Mouse (Mus musculus) CD4-positive, CD25-positive, alpha-beta regulatory T cell, adult 2 months (primary cell): ENCODE measurements around the gene Rnf126.

ENCODE experiments used
- DNase-seq: peaks from one replicate; pipeline ENCODE4 v3.0.0-alpha.2; 2012; ENCODE audit warnings: low read depth, low spot score

The Rnf126 gene

DNA sequence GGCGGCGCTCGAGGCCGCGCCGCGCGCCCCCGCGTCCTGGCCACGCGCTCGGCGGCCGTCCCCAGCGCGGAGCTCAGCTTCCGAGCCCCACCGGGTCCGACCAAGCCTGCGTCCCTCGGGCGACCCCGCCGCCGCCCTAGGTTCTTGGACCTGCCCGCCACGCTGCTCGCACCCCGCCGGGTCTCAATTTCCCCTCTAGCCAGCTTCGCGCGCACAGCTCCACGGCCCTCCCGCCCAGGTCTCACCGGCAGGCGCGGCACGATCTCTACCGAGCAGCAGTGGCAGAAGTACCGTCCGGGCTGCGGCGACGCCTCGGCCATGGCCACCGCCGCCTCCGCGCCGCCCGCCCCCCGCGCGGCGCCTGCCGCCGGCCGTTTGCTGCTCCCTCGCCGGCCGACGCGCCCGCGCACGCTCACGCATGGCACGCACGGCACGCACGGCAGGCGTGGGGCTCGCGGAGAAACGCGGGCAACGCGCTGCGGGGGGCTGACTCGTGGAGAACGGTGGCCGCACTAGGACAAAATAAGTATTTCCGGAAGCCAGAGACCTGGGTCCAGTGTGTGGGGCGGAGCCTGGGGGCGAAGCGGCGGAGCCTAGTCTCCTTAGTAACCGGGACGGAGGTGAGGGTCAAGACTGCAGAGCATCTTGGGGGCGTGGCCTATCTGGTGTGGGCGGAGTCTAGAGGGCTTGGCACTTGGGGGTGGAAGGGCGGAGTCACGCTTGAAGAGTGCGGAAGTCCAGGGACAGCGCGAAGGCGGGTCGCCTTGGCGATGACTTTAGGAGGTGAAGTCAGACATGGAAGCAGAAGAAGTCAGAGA is at the start of gene Rnf126:
TSS of gene Rnf126 (minus strand) at position 445 of the 818 bp plus-strand sequence.
- peak; percentile 99 for DNase-seq

DNA sequence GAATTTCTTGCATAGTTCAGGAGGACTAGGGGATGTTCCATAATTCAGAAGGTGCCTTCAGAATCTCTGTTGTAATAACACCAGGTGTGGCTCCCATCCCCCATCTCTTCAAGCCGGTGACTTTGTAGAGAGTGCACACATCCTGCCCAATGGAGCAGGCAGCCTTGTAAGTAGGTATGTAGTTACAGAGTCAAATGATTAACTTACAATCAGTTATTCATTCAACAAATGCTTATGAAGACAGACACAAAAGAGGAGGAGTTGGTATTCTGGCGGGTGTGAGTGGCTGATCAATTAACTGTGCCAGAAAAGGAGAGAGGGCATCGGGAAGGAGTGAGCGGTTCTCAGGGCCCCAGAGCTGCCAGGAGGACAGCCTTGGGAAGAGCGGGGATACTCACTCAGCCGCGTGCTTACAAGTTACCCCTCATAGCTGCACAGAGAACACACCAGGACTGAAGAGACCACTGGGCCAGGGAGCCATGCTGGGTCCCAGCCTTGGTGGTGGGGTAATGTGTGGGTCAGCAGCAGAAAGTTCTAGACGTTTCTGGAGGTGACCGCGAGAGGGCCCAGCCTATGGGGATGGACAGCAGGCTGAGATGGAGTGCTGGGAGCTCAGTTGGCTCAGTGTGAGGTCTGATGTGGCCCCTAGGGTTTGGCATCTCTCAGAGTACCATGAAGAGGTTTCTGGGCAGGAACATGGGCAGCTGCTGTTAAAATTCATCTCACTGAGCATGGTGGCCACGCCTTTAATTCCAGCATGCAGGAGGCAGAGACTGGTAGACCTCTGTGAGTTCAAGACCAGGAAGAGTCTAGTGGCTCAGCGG is 49.1 kb upstream of the Rnf126 start:
- no peak for DNase-seq

DNA sequence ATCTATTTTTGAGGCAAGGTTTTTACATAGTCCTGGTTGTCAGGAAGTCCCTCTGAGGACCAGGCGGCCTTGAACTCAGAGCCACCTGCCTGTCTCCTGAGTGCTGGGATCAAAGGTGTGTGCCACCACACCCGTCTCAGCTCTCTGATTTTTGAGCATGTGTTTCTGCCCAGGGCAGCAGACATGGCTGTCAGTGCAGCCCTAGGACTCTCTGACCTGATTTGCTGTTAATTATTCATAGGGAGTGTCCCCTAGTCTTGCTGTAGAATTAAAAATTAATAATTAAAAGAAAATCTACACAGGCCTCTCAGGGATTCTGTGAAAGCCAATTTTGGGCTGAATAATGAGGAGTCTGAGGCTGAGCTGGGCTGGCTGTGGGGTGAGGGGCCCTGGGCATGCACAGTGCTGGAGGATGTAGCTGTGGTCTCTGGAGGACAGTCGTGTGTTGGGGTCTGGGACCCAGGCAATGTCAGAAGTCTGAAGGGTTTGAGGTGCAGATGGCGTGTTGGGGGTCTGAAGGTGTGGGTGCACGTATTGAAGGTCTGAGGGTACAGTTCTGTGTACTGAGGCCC is 47.6 kb upstream of the Rnf126 start:
- DNase-seq = no peak

DNA sequence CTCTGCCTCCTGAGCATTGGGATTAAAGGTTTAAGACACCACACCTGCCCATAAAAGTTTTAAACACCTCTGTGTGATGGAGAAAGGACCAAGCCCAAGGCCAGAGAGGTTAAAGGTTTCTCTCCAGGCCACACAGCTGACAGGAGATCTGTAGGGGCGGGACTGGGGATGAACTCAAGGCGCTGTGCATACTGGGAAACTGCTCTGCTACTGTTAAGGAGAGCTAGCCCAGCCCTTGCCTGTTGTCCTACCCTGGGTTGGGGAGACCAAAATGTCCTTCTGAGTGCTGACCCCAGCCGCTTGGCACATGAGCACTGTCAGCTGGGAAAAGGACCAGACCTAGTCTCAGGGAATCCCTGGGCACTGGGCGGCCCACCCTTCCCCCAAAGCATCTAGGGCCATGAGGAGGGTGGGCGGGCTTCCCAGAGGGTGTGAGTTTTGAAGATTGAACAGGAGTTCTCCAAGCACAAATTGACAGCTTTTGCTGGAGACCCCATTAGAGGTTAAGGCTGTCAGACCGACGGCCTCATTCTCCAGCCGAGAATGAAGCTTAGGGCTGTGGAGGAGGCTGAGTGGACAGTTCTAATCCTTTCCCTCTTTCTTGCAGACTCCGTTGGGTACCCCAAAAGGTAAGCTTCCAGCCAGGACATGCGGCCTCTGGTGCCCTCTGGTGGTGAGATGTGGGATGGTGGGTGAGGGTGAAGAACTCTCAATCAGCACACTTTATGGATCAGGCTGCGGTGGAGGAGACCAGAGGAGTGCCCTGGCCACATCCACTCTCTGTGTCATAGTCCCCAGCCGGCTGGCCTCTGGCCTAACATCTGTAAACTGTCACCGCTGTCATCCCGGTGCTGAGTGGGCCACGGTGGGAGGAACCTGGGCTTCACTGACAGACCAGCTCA is 45.2 kb upstream of the Rnf126 start:
- peak; percentile 85 for DNase-seq

DNA sequence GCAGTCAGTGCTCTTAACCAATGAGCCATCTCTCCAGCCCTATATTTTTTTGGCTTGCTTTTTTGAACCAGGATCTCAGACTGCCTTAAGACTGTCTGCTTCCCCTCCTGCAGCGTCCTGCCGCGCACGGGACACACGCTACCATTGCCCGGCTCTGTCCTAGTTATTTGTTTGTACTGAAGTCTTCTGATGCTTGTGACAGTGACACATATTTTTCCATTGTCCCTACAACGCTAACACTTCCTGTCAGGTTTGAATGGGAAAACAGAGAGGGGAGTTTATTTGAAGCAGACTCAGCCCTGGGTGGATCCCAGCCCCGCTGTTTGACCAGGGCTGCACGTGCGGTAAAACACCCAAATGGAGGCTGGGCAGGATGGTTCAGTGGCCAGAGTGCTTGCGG is 42.0 kb upstream of the Rnf126 start:
- no peak for DNase-seq

DNA sequence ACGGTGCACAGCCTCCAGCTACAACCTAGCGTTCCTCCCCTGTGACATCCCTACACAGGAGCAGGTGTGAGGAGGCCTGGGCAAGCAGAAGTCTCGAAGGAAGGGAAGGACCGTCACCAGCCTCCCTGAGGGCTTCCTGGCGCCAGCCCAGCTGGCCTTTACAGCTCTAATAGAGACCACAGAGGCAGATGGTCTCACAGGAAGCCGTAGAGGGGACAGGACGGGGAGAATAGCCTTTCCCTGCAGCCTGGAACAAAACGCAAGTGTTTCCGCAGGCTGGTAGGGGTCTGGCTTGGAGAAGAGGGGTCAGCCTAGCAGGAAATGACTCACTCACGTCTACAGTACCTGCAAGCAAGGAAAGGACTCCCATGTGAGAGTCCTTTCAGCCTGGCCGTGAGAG is 41.1 kb upstream of the Rnf126 start:
- DNase-seq = no peak

DNA sequence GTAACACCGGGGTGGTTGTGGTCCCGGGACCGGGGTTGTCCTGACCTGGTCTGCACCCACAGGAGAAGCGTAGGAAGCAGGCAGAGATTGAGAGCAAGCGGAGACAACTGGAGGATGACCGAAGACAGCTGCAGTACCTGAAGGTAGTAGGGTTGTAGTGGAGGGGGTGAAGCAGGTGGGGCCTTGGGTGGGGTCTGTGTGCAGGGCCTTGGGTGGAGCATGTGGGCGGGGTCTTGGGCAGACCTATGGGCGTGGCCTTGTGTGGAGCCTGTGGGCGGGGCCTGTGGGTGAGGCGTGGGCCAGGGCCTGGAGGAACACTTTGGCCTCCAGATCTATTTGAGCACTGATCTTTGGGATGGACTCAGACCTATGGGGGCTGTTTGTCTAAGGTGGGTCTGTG is 40.2 kb upstream of the Rnf126 start:
- DNase-seq = no peak

DNA sequence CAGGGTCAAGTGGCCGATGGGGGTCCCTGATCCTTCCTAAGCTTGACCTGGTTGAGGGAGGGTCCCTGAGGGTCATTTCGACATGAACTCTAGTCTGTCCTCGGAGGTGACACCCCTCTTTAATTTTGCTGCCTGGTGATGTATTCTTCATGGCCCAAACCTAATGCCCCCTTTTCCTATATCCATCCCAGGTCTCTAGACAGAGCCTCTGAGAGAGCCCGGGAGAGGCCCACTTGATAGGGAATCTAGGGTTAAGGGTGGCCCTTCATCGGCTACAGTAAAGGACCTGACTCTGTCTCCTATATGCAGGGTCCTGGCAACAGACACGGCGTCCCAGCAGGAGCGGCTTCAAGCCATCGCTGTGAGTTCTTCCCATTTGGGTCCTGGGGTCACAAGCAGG is 39.6 kb upstream of the Rnf126 start:
- DNase-seq = no peak

DNA sequence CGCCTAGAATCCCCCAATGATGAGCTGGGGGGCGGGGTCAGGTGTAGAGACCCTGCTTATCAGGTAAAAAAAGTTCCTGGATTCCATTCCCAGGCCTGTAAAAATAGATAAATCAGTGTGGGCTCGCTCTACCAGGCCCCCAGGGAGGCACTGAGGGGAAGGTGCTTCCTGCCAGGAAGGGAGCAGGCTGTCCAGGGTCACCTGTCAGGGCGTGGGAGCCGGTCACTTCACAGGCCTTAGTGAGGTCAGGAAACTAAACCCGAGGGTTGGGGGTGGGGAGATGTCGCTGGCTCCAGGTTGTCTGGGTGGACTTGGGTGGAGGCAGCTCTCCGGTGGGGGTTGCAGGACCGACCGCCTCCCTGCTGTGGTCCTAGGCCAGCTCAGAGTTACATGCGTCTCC is 38.9 kb upstream of the Rnf126 start:
- no peak for DNase-seq

DNA sequence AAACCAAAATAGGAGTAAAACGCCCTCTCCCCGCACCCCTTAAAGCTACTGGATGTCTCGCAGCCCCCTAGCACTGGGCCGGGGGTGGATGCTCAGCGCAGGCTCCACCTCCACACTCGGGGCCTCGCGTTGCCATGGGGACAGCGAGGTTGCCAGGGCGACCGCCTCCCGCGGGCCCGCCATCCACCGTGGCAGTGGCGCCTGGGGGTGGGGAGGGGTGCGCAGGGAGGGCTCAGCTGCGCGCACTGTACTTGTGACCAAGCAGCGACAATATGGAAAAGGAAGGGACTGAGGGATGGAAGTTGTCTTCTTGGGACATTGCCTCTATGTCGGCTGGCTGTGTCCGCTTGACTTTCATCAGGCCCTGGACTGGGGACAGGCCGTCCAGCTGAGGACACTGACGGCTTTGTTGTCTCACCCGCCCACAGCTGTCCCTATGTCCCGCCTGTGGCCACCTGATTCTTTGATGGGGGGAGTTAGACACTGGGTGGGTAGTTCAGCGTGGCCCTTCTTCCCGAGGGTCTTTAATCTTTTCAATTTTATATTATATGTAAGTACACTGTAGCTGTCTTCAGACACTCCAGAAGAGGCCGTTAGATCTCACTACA is 37.1 kb upstream of the Rnf126 start:
- no peak for DNase-seq

DNA sequence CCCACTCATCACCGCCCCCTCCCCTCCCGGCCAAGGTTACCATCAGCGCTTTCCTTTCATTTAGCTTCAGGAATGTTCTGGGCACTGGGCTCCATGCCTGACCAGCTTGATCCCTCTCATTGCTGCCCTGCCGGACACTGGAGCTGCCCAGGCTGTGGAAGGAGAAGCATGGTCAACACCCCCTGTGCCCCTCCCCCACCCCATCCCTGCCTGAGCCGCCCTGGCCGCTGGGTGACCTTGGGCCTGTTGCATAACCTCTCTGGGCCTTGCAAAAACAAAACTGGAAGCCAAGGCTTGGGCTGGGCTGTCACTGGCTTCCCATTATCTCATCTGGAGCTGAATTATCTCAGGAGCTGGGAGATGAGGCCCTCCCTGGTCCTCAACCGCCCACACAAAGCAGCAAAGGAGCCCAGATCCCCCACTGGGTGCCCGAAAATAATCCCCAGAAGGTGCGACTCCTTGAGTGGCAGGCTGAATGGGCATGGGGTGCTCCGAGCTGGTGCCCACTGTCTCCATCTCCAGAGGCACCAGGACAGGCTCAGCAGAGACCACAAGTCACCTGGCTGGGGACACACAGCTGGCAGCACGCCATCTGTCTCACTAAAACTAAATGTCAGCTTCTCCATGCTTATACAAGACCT is 35.7 kb upstream of the Rnf126 start:
- DNase-seq = no peak

DNA sequence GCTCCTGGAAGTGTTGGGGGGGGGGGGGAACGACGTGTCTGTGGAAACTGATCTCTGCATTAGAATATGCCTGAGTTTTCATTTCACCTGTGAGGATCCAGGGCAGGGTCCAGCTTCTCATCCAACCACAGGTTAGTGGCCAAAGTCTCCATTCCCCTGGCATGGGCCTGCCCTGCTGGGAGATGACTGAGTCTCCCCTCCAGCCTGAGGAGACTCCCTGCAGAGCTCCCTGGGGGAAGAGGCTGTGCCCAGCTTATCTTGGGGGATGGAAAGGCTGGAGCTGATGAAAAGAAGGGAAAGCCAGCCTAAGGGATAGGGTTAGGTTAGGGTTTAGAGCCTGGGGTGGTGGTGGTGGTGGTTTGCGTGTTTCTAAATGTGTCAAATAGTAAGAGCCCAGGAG is 35.1 kb upstream of the Rnf126 start:
- DNase-seq = no peak

DNA sequence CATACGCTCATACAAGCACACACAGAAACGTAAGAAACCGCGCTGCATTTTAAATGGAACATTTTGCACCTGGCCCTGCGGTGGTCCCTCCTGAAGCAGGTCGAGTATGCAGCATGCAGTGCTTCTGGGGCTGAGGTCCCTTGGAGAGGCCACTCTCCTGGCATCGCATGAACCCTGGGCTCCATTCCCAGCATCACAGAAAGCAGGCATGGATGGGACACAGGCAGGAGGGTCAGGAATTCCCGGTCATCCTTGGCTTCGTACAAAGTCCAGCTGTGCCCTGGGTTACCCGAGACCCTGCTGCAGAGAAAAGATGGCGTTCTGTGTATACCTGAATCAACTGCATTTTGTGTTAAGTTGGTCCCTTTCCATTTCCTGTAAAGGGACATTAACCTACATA is 33.8 kb upstream of the Rnf126 start:
- no peak for DNase-seq

DNA sequence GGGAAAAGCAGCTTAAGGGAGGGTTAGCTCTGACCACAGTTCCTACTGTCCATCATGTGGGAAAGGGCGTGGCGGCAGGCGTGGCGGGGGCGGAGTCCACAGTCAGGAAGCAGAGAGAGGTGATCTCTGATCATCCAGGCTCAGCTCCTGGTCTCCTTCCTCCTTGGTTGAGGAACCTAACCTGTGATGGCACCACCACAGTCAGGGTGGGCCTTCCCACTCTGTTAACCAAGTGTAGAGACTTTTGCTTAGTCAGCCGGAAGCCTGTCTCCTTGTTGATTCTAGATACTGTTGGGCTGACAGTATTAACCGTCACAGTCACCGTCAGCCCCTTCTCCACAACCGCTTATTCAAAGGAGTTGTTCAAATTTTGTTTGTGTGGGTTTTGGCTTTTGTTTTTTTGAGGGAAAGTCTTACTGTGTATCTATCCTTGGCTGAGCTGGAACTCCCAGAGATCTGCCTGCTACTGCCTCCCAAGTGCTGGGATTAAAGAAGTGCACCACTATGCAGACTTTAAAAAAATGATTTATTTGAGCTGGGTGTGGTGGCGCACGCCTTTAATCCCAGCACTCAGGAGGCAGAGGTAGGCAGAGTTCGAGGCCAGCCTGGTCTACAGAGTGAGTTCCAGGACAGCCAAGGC is 31.7 kb upstream of the Rnf126 start:
- no peak for DNase-seq

DNA sequence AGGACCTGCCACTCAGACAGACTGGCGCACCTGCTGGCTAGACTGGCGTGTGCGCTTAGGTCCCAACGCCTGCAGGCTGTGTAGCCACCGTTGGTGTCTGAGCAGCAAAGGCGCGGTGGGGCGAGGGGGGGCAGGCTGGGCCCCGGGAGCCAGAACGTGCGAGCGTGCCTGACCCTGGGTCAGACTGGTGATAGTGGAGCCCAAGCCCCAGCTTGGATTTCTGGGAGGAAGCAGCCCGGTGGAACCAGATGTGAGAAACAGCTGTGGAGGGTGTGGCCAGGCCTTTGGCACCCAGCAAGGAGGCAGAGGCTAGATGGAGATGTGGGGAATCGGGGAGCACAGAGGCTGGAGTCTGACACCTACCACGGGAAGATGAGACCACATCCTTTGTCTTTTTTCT is 30.6 kb upstream of the Rnf126 start:
- no peak for DNase-seq

DNA sequence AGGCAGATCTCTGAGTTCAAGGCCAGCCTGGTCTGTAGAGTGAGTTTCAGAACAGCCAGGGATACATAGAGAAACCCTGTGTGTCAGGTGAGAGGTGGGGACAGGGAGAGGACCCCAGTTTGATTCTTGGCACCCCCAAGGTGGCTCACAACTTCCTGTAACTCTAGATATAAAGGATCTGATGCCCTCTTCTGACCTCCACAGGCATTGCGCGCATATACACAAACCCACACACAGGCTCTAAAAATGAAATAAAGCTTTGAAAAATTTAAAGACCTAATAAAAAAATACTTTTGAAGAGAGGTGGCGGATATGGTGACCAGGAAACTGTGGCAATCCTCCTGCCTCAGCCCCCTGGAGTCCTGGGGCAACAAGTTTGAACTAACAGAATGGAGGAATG is 29.2 kb upstream of the Rnf126 start:
- DNase-seq = no peak

DNA sequence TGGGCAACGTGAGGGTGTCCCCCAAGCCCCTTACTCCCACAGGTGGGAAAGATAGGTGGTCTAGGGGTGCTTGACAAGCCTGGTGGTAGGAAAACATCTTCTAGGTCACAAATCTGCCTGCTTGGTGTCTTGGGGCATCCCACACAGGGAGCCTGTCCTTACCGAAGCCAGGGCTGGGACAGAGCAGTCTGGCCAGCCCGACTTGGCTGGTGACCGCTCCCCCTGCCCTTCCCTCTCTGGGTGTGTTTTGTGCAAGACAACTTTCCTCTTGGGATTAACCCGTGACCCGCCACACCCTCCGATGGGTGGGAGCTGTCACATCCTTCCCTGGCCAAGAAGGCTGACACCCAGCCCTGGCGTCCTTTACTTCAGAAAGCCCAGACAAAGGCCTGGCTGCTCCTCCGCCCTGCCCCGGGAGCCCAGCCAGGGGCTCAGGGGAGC is 27.8 kb upstream of the Rnf126 start:
- DNase-seq = no peak

DNA sequence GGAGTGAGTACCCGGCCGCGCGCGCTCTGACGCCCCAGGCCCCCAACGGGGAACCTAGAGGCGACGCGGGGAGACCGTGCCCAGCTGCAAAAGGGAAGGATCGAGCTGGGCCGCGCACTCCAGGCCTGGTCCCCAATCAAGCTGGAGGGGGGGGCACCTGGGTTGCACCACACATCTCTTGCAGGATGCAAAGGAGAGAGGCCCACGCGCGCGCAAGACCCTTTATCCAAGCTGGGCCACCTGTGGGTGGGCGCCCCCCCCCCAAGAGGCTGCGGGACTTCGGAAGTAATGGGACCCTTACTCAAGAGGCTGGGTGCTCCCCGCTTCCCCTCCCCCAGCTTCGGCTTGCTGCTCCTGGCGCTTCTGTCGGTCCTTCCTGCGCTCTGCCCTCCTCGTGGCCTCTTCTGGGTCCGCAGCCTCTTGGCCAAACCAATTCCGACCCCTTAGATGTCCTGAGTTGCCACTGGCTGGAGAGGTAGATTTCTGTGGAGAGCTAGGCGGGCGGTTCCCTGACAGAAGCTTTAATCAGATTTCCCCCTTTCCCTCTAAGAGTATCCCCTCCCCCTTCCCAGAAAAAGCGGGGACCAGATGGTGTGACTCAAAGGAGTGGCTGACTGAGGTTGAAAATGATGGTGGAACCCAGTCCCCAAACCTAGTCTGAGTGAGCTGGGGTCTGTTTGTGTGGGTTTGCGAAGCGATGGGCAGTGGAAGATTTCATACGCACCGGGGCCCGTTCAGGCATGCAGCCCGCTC is 27.2 kb upstream of the Rnf126 start:
- no peak for DNase-seq

DNA sequence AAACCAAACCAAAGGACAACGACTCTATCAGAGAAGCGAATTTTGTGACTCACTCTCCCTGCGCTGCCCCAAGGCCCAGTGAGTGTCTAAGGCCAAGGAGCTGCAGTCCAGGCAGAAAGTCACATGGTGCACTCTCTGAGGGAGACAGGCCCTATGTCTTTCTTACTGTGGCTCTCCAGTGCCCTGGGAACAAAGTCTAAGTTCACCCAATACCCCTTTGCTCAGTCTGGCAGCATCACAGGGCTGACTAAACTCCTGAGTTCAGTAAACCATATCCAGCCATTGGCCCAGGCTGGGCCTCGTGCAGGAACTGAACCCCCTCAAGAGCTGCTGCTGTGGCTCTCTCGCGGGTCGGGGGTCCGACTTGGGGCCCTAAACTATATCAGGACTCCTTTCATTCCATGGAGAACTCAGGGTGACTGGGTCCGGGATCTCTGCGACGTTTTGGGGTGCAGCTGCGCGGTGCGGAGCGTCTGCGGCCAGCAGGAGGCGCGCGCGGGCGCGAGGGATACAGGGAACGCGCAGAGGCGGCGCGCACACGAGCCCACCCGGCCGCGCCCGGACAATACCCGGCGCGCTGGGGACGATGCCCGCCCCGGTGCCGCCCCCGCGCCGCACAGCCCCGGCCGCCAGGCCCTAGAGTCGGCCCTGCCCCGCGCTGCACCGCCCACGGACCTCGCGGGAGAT is 26.4 kb upstream of the Rnf126 start, which contains the start of gene Palm:
TSS of gene Palm (plus strand) at position 522 of the 687 bp plus-strand sequence.
- DNase-seq = peak; percentile 87
